8 mouse cellular contexts compared by ENCODE assay signal in the genomic region with DNA sequence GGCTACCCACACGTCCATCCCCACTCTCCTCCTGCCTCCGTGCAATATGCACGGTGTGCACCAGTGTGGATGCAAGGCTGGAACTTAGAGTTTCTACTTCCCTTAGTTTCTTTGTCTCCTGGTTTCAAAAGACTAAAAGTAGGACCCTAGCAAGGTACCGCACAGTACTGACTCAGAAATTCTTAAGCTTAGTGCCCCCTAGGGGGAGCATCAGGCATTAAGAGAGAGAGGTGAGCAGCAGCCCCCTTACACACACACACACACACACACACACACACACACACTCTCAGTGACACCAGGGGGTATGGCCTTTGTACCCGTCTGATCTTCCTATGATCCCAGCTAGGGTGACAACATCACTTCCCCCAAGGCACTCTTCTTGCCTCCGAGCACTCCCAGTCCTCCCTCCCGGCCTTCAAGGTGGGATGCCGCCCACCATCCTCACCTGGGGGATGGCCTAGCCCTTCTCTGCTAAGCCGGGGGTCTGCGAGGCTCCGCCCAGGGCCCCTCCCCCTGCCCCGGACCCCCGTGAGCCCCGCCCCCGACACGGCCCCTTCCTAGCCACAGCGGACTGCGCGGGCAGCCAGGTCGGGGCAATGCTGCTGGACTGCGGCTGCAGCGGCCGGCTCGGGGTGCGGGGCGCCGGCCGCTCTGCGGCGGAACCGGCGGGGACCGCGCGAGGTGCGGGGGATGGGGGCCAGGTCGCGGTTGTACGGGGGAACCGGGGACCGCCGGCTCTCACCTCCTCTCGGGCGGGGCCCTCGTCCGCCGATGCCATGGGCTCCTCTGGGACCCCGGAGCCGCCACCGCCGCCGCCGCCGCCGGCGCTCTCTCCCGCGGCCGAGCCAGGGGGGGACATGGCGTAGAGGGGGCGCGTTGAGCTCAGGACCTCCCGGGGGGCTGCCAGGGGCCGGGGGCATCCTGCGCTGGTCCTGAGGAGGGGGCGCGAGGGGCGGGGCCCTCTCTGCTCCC. TPM values are rescaled to one million over a fixed set of nuclear protein-coding genes. Genes with fewer than 3 reads are reported as not detected.
DNase-seq lines count a peak whose midpoint lies in the region; ATAC-seq and TF ChIP-seq lines count a peak whose summit lies in the region.

No protein-coding gene starts in this region.

- ATAC-seq in heart, postnatal 0 days (ENCODE audit: insufficient read depth, low read depth), result no peak; the same call in 1 of the 2 replicates
- ATAC-seq in liver, embryonic 15.5 days (ENCODE audit: insufficient read depth), result no peak
- ATAC-seq in stomach, embryonic 14.5 days (ENCODE audit: insufficient number of reproducible peaks, insufficient read depth, low FRiP score, low read depth), result peak; percentile 19; the same call in 1 of the 2 replicates

- peak overlapping the region; percentile 50 for H3K9ac ChIP-seq in heart, postnatal 0 days (replicated peaks; ENCODE audit: low read depth, low read length)
- H3K9ac ChIP-seq in liver, embryonic 15.5 days, result no peak overlapping the region
- H3K9ac ChIP-seq in stomach, embryonic 14.5 days (replicated peaks; ENCODE audit: low read depth, low read length), result peak overlapping the region; percentile 71

- no peak overlapping the region for H3K27ac ChIP-seq in heart, postnatal 0 days (ENCODE audit: low read depth)
- no peak overlapping the region for H3K27ac ChIP-seq in liver, embryonic 15.5 days (replicated peaks)
- peak overlapping the region; percentile 48; the same call in 1 of the 2 replicates for H3K27ac ChIP-seq in stomach, embryonic 14.5 days (ENCODE audit: low read length)

- no peaks in the 10 kb centered on the region for H3K36me3 ChIP-seq in heart, postnatal 0 days (replicated peaks; ENCODE audit: control insufficient read depth, insufficient read depth, low read length)
- H3K36me3 ChIP-seq in liver, embryonic 15.5 days (replicated peaks), result no peaks in the 10 kb centered on the region
- H3K36me3 ChIP-seq in stomach, embryonic 14.5 days (ENCODE audit: control insufficient read depth, insufficient read depth, low read length), result no peaks in the 10 kb centered on the region

- peak; percentile 17 to 23 for DNase-seq in adrenal gland, adult (ENCODE audit: inconsistent age in 2 of 2, low spot score in 1 of 2)
- no peak for DNase-seq in adrenal gland, postnatal 10 days
- peak; percentile 78 for DNase-seq in right cerebral cortex, adult 18-20 months
- DNase-seq in right cerebral cortex, postnatal 36 days (ENCODE audit: low spot score in 2 of 2), result no peak
- DNase-seq in heart, postnatal 0 days (ENCODE audit: low spot score), result no peak
- no peak for DNase-seq in urinary bladder, postnatal 36 days (ENCODE audit: low spot score in 2 of 2)

- TF ChIP-seq CTCF in heart, postnatal 0 days (IDR thresholded peaks at IDR 0.05; ENCODE audit: low read depth), result peak; percentile 9; the same call in 1 of the 2 replicates

- H3K4me1 ChIP-seq in heart, postnatal 0 days (ENCODE audit: control insufficient read depth, insufficient read depth), result peaks cover 25% of the 10 kb centered on the region
- peaks cover 12% of the 10 kb centered on the region for H3K4me1 ChIP-seq in liver, embryonic 15.5 days (replicated peaks)
- H3K4me1 ChIP-seq in stomach, embryonic 14.5 days (ENCODE audit: control insufficient read depth, insufficient read depth, low read length), result 0 out of 2 replicates have a peak, but pooled peaks cover 4% of the 10 kb centered on the region

- TF ChIP-seq EP300 in heart, postnatal 0 days (IDR thresholded peaks at IDR 0.05; ENCODE audit: low read depth), result no peak

- WGBS in heart, postnatal 0 days, result 5% methylated on average over 49 of the region's 68 CpGs
- 3% methylated on average over 67 of the region's 68 CpGs for WGBS in liver, embryonic 15.5 days (ENCODE audit: insufficient replicate concordance)
- 3% methylated on average over 56 of the region's 68 CpGs for WGBS in stomach, embryonic 14.5 days

- no peaks in the 10 kb centered on the region for H3K9me3 ChIP-seq in heart, postnatal 0 days (replicated peaks; ENCODE audit: control insufficient read depth, low read length)
- H3K9me3 ChIP-seq in liver, embryonic 15.5 days (replicated peaks), result no peaks in the 10 kb centered on the region
- H3K9me3 ChIP-seq in stomach, embryonic 14.5 days (ENCODE audit: control insufficient read depth, low read depth, low read length), result no peaks in the 10 kb centered on the region

- peak overlapping the region; percentile 62 for H3K4me3 ChIP-seq in heart, postnatal 0 days (ENCODE audit: low read depth, low read length)
- H3K4me3 ChIP-seq in liver, embryonic 15.5 days (replicated peaks), result peak overlapping the region; percentile 47
- H3K4me3 ChIP-seq in stomach, embryonic 14.5 days (ENCODE audit: low read depth, low read length), result peak overlapping the region; percentile 70

- peaks cover 77% of the 10 kb centered on the region for H3K27me3 ChIP-seq in heart, postnatal 0 days (ENCODE audit: control insufficient read depth, insufficient read depth, low read length)
- H3K27me3 ChIP-seq in liver, embryonic 15.5 days, result peaks cover 93% of the 10 kb centered on the region
- H3K27me3 ChIP-seq in stomach, embryonic 14.5 days (ENCODE audit: control insufficient read depth, insufficient read depth, low read length), result peaks cover 33% of the 10 kb centered on the region

- H3K4me2 ChIP-seq in heart, postnatal 0 days (ENCODE audit: low read depth, low read length), result peak overlapping the region; percentile 99
- H3K4me2 ChIP-seq in liver, embryonic 15.5 days, result peak overlapping the region; percentile 71
- peak overlapping the region; percentile 92 for H3K4me2 ChIP-seq in stomach, embryonic 14.5 days (replicated peaks; ENCODE audit: low read depth, low read length)

RNA-seq across cellular contexts. Expression of gene Tmem151b, which starts 0.7 kb away (rescaled TPM):
- total RNA-seq in adrenal gland, postnatal 10 days (2021), result 1 to 10 TPM; 1.2 to 3.1 TPM
- 0.73 and 0.95 TPM in 2 replicates for total RNA-seq in heart, postnatal 0 days (2014; rRNA removed; ENCODE audit: low replicate concordance)
- polyA plus RNA-seq in heart, postnatal 0 days (2015; fragmentation: Nextera tagmentation; extraction: Ambion mirVana), result 0.04 and 0.16 TPM in 2 replicates
- polyA plus RNA-seq in liver, embryonic 15.5 days (2015; fragmentation: Nextera tagmentation; extraction: Ambion mirVana), result 0.07 and 0.10 TPM in 2 replicates
- polyA plus RNA-seq in stomach, embryonic 14.5 days (2014; fragmentation: Nextera tagmentation; extraction: Ambion mirVana), result 1.8 and 2.6 TPM in 2 replicates

RNA-seq across cellular contexts. Expression of gene Nfkbie, which starts 6.7 kb away (rescaled TPM):
- total RNA-seq in adrenal gland, postnatal 10 days (2021), result 1 to 10 TPM; 4.4 to 6.2 TPM
- 1.2 and 3.0 TPM in 2 replicates for total RNA-seq in heart, postnatal 0 days (2014; rRNA removed; ENCODE audit: low replicate concordance)
- 1.7 and 1.9 TPM in 2 replicates for polyA plus RNA-seq in heart, postnatal 0 days (2015; fragmentation: Nextera tagmentation; extraction: Ambion mirVana)
- polyA plus RNA-seq in liver, embryonic 15.5 days (2015; fragmentation: Nextera tagmentation; extraction: Ambion mirVana), result 1.2 and 1.6 TPM in 2 replicates
- polyA plus RNA-seq in stomach, embryonic 14.5 days (2014; fragmentation: Nextera tagmentation; extraction: Ambion mirVana), result 3.7 and 4.2 TPM in 2 replicates

RNA-seq across cellular contexts. Expression of gene Slc35b2, which starts 14.8 kb away (rescaled TPM):
- total RNA-seq in adrenal gland, postnatal 10 days (2021), result 10 to 100 TPM; 65.9 TPM
- 87.8 and 137 TPM in 2 replicates for total RNA-seq in heart, postnatal 0 days (2014; rRNA removed; ENCODE audit: low replicate concordance)
- polyA plus RNA-seq in heart, postnatal 0 days (2015; fragmentation: Nextera tagmentation; extraction: Ambion mirVana), result 64.8 and 68.3 TPM in 2 replicates
- 52.1 and 59.8 TPM in 2 replicates for polyA plus RNA-seq in liver, embryonic 15.5 days (2015; fragmentation: Nextera tagmentation; extraction: Ambion mirVana)
- 117 and 120 TPM in 2 replicates for polyA plus RNA-seq in stomach, embryonic 14.5 days (2014; fragmentation: Nextera tagmentation; extraction: Ambion mirVana)

RNA-seq across cellular contexts. Expression of gene Hsp90ab1, which starts 24.2 kb away (rescaled TPM):
- 1,000 to 10,000 TPM; 1,111 to 1,198 TPM for total RNA-seq in adrenal gland, postnatal 10 days (2021)
- 716 and 846 TPM in 2 replicates for total RNA-seq in heart, postnatal 0 days (2014; rRNA removed; ENCODE audit: low replicate concordance)
- polyA plus RNA-seq in heart, postnatal 0 days (2015; fragmentation: Nextera tagmentation; extraction: Ambion mirVana), result 756 and 767 TPM in 2 replicates
- polyA plus RNA-seq in liver, embryonic 15.5 days (2015; fragmentation: Nextera tagmentation; extraction: Ambion mirVana), result 577 and 585 TPM in 2 replicates
- polyA plus RNA-seq in stomach, embryonic 14.5 days (2014; fragmentation: Nextera tagmentation; extraction: Ambion mirVana), result 1,573 and 1,607 TPM in 2 replicates

RNA-seq across cellular contexts. Expression of gene Tcte1, which starts 25.6 kb away (rescaled TPM):
- total RNA-seq in adrenal gland, postnatal 10 days (2021), result not detected
- not detected in 2 replicates for total RNA-seq in heart, postnatal 0 days (2014; rRNA removed; ENCODE audit: low replicate concordance)
- polyA plus RNA-seq in heart, postnatal 0 days (2015; fragmentation: Nextera tagmentation; extraction: Ambion mirVana), result 0.11 TPM in 1 of 2 replicates, not detected in the other
- 0.05 TPM in 1 of 2 replicates, not detected in the other for polyA plus RNA-seq in liver, embryonic 15.5 days (2015; fragmentation: Nextera tagmentation; extraction: Ambion mirVana)
- polyA plus RNA-seq in stomach, embryonic 14.5 days (2014; fragmentation: Nextera tagmentation; extraction: Ambion mirVana), result 0.29 and 0.65 TPM in 2 replicates

Comparison
In these comparisons a context has a peak if more than half of its experiments do, and no peak if none do; other contexts are left out.
1. DNase-seq: peak in adrenal gland, adult (2 of 2) and right cerebral cortex, adult 18-20 months (single experiment); none in adrenal gland, postnatal 10 days (single experiment), right cerebral cortex, postnatal 36 days (0 of 2), heart, postnatal 0 days (single experiment) and urinary bladder, postnatal 36 days (0 of 2).
2. Peak in every context shown above with its lines, with median percentiles within 50 percentile points of each other: H3K4me2 ChIP-seq and H3K4me3 ChIP-seq.